Mouse (Mus musculus) liver, embryonic 16.5 days (tissue): Measurements from ENCODE around the gene Ror2. TPM values are rescaled to one million over a fixed set of nuclear protein-coding genes. Genes with fewer than 3 reads are reported as not detected.

Experiments
- ATAC-seq: fragments of 200-750 bp; cut with Nextera tagmentation; 2 replicates; pipeline ENCODE4 v1.8.0; 2017; ENCODE audit warnings: low read depth, mild to moderate bottlenecking, moderate number of reproducible peaks, moderate library complexity
- H3K27ac ChIP-seq: fragments of 300-500 bp; sonication (generic); 2 replicates; pipeline ENCODE4 v1.5.1; 2014; ENCODE audit warnings: mild to moderate bottlenecking, low read length
- H3K27me3 ChIP-seq: fragments of 300-500 bp; sonication (generic); 2 replicates; pipeline ENCODE4 v1.6.1; 2014; ENCODE audit warnings: low read depth, low read length, mixed read lengths; ENCODE audit not compliant: control insufficient read depth, insufficient read depth
- H3K36me3 ChIP-seq: fragments of 300-500 bp; sonication (generic); 2 replicates; pipeline ENCODE4 v1.6.1; 2014; ENCODE audit warnings: mild to moderate bottlenecking; ENCODE audit not compliant: control insufficient read depth, insufficient read depth
- H3K4me1 ChIP-seq: fragments of 300-500 bp; sonication (generic); 2 replicates; pipeline ENCODE4 v1.6.1; 2014; ENCODE audit warnings: low read depth, low read length, mixed read lengths; ENCODE audit not compliant: control insufficient read depth
- H3K4me2 ChIP-seq: fragments of 300-500 bp; sonication (generic); 2 replicates; pipeline ENCODE4 v1.6.1; 2014; ENCODE audit warnings: low read depth, low read length, mixed read lengths
- H3K4me3 ChIP-seq: fragments of 300-500 bp; sonication (generic); 2 replicates; pipeline ENCODE4 v1.5.1; 2014; ENCODE audit warnings: low read depth, mild to moderate bottlenecking, low read length
- H3K9ac ChIP-seq: fragments of 300-500 bp; sonication (generic); 2 replicates; pipeline ENCODE4 v1.6.1; 2014; ENCODE audit warnings: low read depth, low read length
- H3K9me3 ChIP-seq: fragments of 300-500 bp; sonication (generic); replicated peaks from 2 replicates; pipeline ENCODE4 v1.6.1; 2016; ENCODE audit warnings: low read length; ENCODE audit not compliant: control insufficient read depth
- WGBS: fragments of 180-500 bp; shearing (Covaris S2); extraction: QIAGEN DNeasy Blood & Tissue Kit; methylation state at CpG from one replicate; pipeline ENCODE4 v1.1.7; 2014; ENCODE audit not compliant: insufficient replicate concordance; 5-methylcytosine and 5-hydroxymethylcytosine counted together
- polyA plus RNA-seq: library from polyadenylated mRNA; unstranded; fragments of >200 nt; fragmentation: Nextera tagmentation; extraction: Ambion mirVana; gene quantifications from 2 replicates; pipeline ENCODE4 v1.2.1, GENCODE M21; 2015

Ror2 gene
- polyA plus RNA-seq, 1 experiment from 2014 or later, result 0.24 TPM

- Histone ChIP-seq H3K27me3 (no peaks in the 10 kb centered on the region), H3K9me3 (no peaks in the 10 kb centered on the region), H3K9ac (no peak overlapping the region), H3K27ac (no peak overlapping the region), H3K4me3 (no peak overlapping the region), H3K36me3 (no peaks in the 10 kb centered on the region), H3K4me2 (no peak overlapping the region), H3K4me1 (no peaks in the 10 kb centered on the region)
- 50% methylated on average over 6 of the region's 6 CpGs for WGBS
- ATAC-seq, result no peak
These were observed 68.4 kb downstream of the Ror2 start for GRCm38 (mm10) chr13:53217396-53217975.

- WGBS, result 17% methylated on average over 19 of the region's 19 CpGs
- no peak overlapping the region for H3K9ac ChIP-seq
- no peaks in the 10 kb centered on the region for H3K36me3 ChIP-seq
- no peak for ATAC-seq
- 0 out of 2 replicates have a peak overlapping the region, but pooled peaks have one; percentile 7 for H3K4me2 ChIP-seq
- no peaks in the 10 kb centered on the region for H3K9me3 ChIP-seq
- no peak overlapping the region for H3K27ac ChIP-seq
- no peaks in the 10 kb centered on the region for H3K27me3 ChIP-seq
- no peak overlapping the region for H3K4me3 ChIP-seq
- H3K4me1 ChIP-seq, result no peaks in the 10 kb centered on the region
These were observed 73.8 kb downstream of the Ror2 start for GRCm38 (mm10) chr13:53211971-53212733.

GRCm38 (mm10) chr13:53208556-53208955, 77.4 kb downstream of the Ror2 start:
- no peaks in the 10 kb centered on the region for H3K9me3 ChIP-seq
- ATAC-seq, result no peak
- no peaks in the 10 kb centered on the region for H3K27me3 ChIP-seq
- 68% methylated on average over 10 of the region's 10 CpGs for WGBS
- H3K4me1 ChIP-seq, result no peaks in the 10 kb centered on the region
- no peak overlapping the region for H3K4me2 ChIP-seq
- H3K4me3 ChIP-seq, result no peak overlapping the region
- H3K9ac ChIP-seq, result no peak overlapping the region
- no peaks in the 10 kb centered on the region for H3K36me3 ChIP-seq
- H3K27ac ChIP-seq, result no peak overlapping the region

- H3K4me1 ChIP-seq, result no peaks in the 10 kb centered on the region
- ATAC-seq, result no peak
- 43% methylated on average over 17 of the region's 17 CpGs for WGBS
- H3K9ac ChIP-seq, result no peak overlapping the region
- H3K4me2 ChIP-seq, result no peak overlapping the region
- no peak overlapping the region for H3K4me3 ChIP-seq
- H3K27ac ChIP-seq, result no peak overlapping the region
- no peaks in the 10 kb centered on the region for H3K27me3 ChIP-seq
- no peaks in the 10 kb centered on the region for H3K36me3 ChIP-seq
- no peaks in the 10 kb centered on the region for H3K9me3 ChIP-seq
These were observed 80.6 kb downstream of the Ror2 start for GRCm38 (mm10) chr13:53205128-53205911.

- Histone ChIP-seq H3K9ac (no peak overlapping the region), H3K27ac (no peak overlapping the region), H3K4me1 (no peaks in the 10 kb centered on the region), H3K4me2 (no peak overlapping the region), H3K4me3 (no peak overlapping the region), H3K36me3 (no peaks in the 10 kb centered on the region), H3K9me3 (no peaks in the 10 kb centered on the region), H3K27me3 (no peaks in the 10 kb centered on the region)
- 59% methylated on average over 5 of the region's 5 CpGs for WGBS
- ATAC-seq, result no peak
These were observed 83.5 kb downstream of the Ror2 start for GRCm38 (mm10) chr13:53202439-53202830.

GRCm38 (mm10) chr13:53201628-53202438, 84.1 kb downstream of the Ror2 start:
- 17% methylated on average over 18 of the region's 18 CpGs for WGBS
- Histone ChIP-seq H3K4me3 (no peak overlapping the region), H3K9me3 (no peaks in the 10 kb centered on the region), H3K36me3 (no peaks in the 10 kb centered on the region), H3K9ac (no peak overlapping the region), H3K4me1 (no peaks in the 10 kb centered on the region), H3K4me2 (no peak overlapping the region), H3K27ac (no peak overlapping the region), H3K27me3 (no peaks in the 10 kb centered on the region)
- no peak for ATAC-seq

- ATAC-seq, result no peak
- no peak overlapping the region for H3K4me2 ChIP-seq
- no peaks in the 10 kb centered on the region for H3K9me3 ChIP-seq
- 65% methylated on average over 4 of the region's 4 CpGs for WGBS
- no peak overlapping the region for H3K9ac ChIP-seq
- H3K4me3 ChIP-seq, result no peak overlapping the region
- no peaks in the 10 kb centered on the region for H3K4me1 ChIP-seq
- H3K27me3 ChIP-seq, result no peaks in the 10 kb centered on the region
- no peak overlapping the region for H3K27ac ChIP-seq
- H3K36me3 ChIP-seq, result no peaks in the 10 kb centered on the region
These were observed 85.8 kb downstream of the Ror2 start for GRCm38 (mm10) chr13:53200121-53200520.

- Histone ChIP-seq H3K4me2 (no peak overlapping the region), H3K27ac (no peak overlapping the region), H3K4me3 (no peak overlapping the region), H3K9me3 (no peaks in the 10 kb centered on the region), H3K9ac (no peak overlapping the region), H3K36me3 (no peaks in the 10 kb centered on the region), H3K4me1 (no peaks in the 10 kb centered on the region), H3K27me3 (no peaks in the 10 kb centered on the region)
- 68% methylated on average over 7 of the region's 7 CpGs for WGBS
- no peak for ATAC-seq
These were observed 86.7 kb downstream of the Ror2 start for GRCm38 (mm10) chr13:53199262-53199661.
